Mouse (Mus musculus): ENCODE measurements around the gene Olfr467. TPM values are rescaled to one million over a fixed set of nuclear protein-coding genes. Genes with fewer than 3 reads are reported as not detected.
"Not testable (repeated sequence)": the region's sequence is repeated elsewhere in the genome, so short reads cannot be mapped to it uniquely, and the experiment has no call there.

Olfr467 gene
- polyA plus RNA-seq, 1 experiment: not detected

GRCm38 (mm10) chr7:107802138-107802537 lies 9.9 kb upstream of the Olfr467 start:
- no peaks in the 10 kb centered on the region for H3K27me3 ChIP-seq (ENCODE audit: control insufficient read depth, insufficient read depth, low read length)
- H3K27ac ChIP-seq (ENCODE audit: insufficient read depth, low read length): no peak overlapping the region
- no peaks in the 10 kb centered on the region for H3K36me3 ChIP-seq (ENCODE audit: control insufficient read depth, insufficient read depth, low read length)
- no peaks in the 10 kb centered on the region for H3K4me1 ChIP-seq (ENCODE audit: control insufficient read depth, insufficient read depth, insufficient read length)
- TF ChIP-seq CTCF (IDR thresholded peaks at IDR 0.05; ENCODE audit: extremely low read depth, insufficient read depth, insufficient read length, insufficient replicate concordance) (no peak), POLR2A (IDR thresholded peaks at IDR 0.05; ENCODE audit: low read depth, low read length) (no peak)
- 53% methylated on average over 3 of the region's 3 CpGs for WGBS
- H3K4me3 ChIP-seq (ENCODE audit: extremely low read depth, insufficient read depth, insufficient read length): no peak overlapping the region
- DNase-seq (ENCODE audit: low read depth in 1 of 2, low spot score in 2 of 2): no peak

DNA sequence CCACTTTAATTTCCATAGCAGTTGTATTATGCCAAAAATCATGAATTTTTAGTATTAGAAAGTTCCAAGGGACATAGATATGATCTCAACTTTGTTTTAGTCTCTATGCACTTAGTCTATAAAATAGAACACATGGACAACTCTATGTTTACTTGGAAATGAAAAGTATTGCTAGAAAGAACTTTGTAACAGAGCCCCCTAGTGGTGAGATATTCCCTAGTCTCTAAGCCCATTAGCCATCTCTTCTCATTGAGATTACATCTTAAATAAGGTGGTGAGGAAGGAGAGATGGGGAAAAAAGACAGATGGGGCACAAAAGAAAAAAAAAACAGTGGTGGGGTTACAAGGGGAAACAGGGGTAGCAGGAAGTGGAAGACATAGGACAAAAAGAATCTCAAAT lies 7.4 kb downstream of the Olfr467 start:
- Histone ChIP-seq H3K36me3 (ENCODE audit: control insufficient read depth, insufficient read depth, low read length) (no peaks in the 10 kb centered on the region), H3K4me3 (ENCODE audit: extremely low read depth, insufficient read depth, insufficient read length) (no peak overlapping the region), H3K27me3 (ENCODE audit: control insufficient read depth, insufficient read depth, low read length) (no peaks in the 10 kb centered on the region), H3K27ac (ENCODE audit: insufficient read depth, low read length) (no peak overlapping the region), H3K4me1 (ENCODE audit: control insufficient read depth, insufficient read depth, insufficient read length) (no peaks in the 10 kb centered on the region)
- TF ChIP-seq CTCF (IDR thresholded peaks at IDR 0.05; ENCODE audit: extremely low read depth, insufficient read depth, insufficient read length, insufficient replicate concordance) (no peak), POLR2A (IDR thresholded peaks at IDR 0.05; ENCODE audit: low read depth, low read length) (no peak)
- DNase-seq (ENCODE audit: low read depth in 1 of 2, low spot score in 2 of 2): no peak

DNA sequence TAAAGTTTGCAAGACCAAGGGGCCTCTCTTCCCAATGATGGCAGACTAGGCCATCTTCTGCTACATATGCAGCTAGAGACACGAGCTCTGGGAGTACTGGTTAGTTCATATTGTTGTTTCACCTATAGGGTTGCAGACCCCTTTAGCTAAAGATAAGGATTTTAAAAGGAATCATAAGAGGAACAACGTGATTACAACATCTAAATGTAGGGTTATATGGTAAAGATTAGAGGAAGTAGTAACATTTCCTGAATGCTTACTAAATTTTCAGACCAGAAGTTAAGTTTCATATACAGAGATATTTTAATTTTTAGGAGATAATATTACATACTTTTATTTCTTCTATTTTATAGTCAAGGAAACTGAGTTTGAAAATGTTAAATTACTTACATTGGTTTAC lies 11.8 kb downstream of the Olfr467 start:
- not testable (repeated sequence) for H3K4me3 ChIP-seq (ENCODE audit: extremely low read depth, insufficient read depth, insufficient read length); DNase-seq (ENCODE audit: low read depth in 1 of 2, low spot score in 2 of 2); H3K27ac ChIP-seq (ENCODE audit: insufficient read depth, low read length); H3K36me3 ChIP-seq (ENCODE audit: control insufficient read depth, insufficient read depth, low read length); H3K27me3 ChIP-seq (ENCODE audit: control insufficient read depth, insufficient read depth, low read length); H3K4me1 ChIP-seq (ENCODE audit: control insufficient read depth, insufficient read depth, insufficient read length)
- WGBS: 12% methylated on average over 2 of the region's 2 CpGs

- not testable (repeated sequence) for H3K4me3 ChIP-seq (ENCODE audit: extremely low read depth, insufficient read depth, insufficient read length); H3K27ac ChIP-seq (ENCODE audit: insufficient read depth, low read length); DNase-seq (ENCODE audit: low read depth in 1 of 2, low spot score in 2 of 2); H3K36me3 ChIP-seq (ENCODE audit: control insufficient read depth, insufficient read depth, low read length); H3K27me3 ChIP-seq (ENCODE audit: control insufficient read depth, insufficient read depth, low read length); H3K4me1 ChIP-seq (ENCODE audit: control insufficient read depth, insufficient read depth, insufficient read length)
Observed at GRCm38 (mm10) chr7:107825441-107825840, 13.4 kb downstream of the Olfr467 start, which contains the start of gene Olfr469. Gene Olfr469 (minus strand): TSS chr7:107825541.

- 80% methylated on average over 1 of the region's 1 CpGs for WGBS
- TF ChIP-seq CTCF (IDR thresholded peaks at IDR 0.05; ENCODE audit: extremely low read depth, insufficient read depth, insufficient read length, insufficient replicate concordance) (no peak), POLR2A (IDR thresholded peaks at IDR 0.05; ENCODE audit: low read depth, low read length) (no peak)
- no peaks in the 10 kb centered on the region for H3K4me1 ChIP-seq (ENCODE audit: control insufficient read depth, insufficient read depth, insufficient read length)
- no peaks in the 10 kb centered on the region for H3K27me3 ChIP-seq (ENCODE audit: control insufficient read depth, insufficient read depth, low read length)
- no peak overlapping the region for H3K4me3 ChIP-seq (ENCODE audit: extremely low read depth, insufficient read depth, insufficient read length)
- no peaks in the 10 kb centered on the region for H3K36me3 ChIP-seq (ENCODE audit: control insufficient read depth, insufficient read depth, low read length)
- H3K27ac ChIP-seq (ENCODE audit: insufficient read depth, low read length): no peak overlapping the region
- no peak for DNase-seq (ENCODE audit: low read depth in 1 of 2, low spot score in 2 of 2)
Observed at GRCm38 (mm10) chr7:107841719-107842118, 29.7 kb downstream of the Olfr467 start.

- H3K4me3 ChIP-seq (ENCODE audit: extremely low read depth, insufficient read depth, insufficient read length); DNase-seq (ENCODE audit: low read depth in 1 of 2, low spot score in 2 of 2); H3K4me1 ChIP-seq (ENCODE audit: control insufficient read depth, insufficient read depth, insufficient read length); H3K27me3 ChIP-seq (ENCODE audit: control insufficient read depth, insufficient read depth, low read length); H3K27ac ChIP-seq (ENCODE audit: insufficient read depth, low read length); H3K36me3 ChIP-seq (ENCODE audit: control insufficient read depth, insufficient read depth, low read length): not testable (repeated sequence)
- 89% methylated on average over 1 of the region's 1 CpGs for WGBS
Observed at GRCm38 (mm10) chr7:107847390-107847789, 35.3 kb downstream of the Olfr467 start, which contains the start of gene Olfr470. Gene Olfr470 (minus strand): TSS chr7:107847490.

Other genes starting within 250 kb of the Olfr467 start
- 2.4 and 3.5 TPM in 2 replicates for gene Olfml1, start 244.8 kb upstream of the Olfr467 start, polyA plus RNA-seq (2012; rRNA removed)
- gene Ppfibp2, start 217.1 kb upstream of the Olfr467 start, polyA plus RNA-seq (2012; rRNA removed): 5.4 and 5.5 TPM in 2 replicates
- gene 5330417H12Rik, start 187.1 kb upstream of the Olfr467 start, polyA plus RNA-seq (2012; rRNA removed): not detected in 2 replicates
- gene Cyb5r2, start 54.2 kb upstream of the Olfr467 start, polyA plus RNA-seq (2012; rRNA removed): 0.08 and 0.20 TPM in 2 replicates
- gene Ovch2, start 11.1 kb upstream of the Olfr467 start, polyA plus RNA-seq (2012; rRNA removed): not detected in 2 replicates
- not detected in 2 replicates for gene Olfr469, start 13.3 kb downstream of the Olfr467 start, polyA plus RNA-seq (2012; rRNA removed)
- not detected in 2 replicates for gene Olfr470, start 35.2 kb downstream of the Olfr467 start, polyA plus RNA-seq (2012; rRNA removed)
- not detected in 2 replicates for gene Olfr472, start 85.6 kb downstream of the Olfr467 start, polyA plus RNA-seq (2012; rRNA removed)
- not detected in 2 replicates for gene Olfr473, start 118.2 kb downstream of the Olfr467 start, polyA plus RNA-seq (2012; rRNA removed)
- not detected in 2 replicates for gene Olfr474, start 142.4 kb downstream of the Olfr467 start, polyA plus RNA-seq (2012; rRNA removed)
- gene Olfr476, start 152.5 kb downstream of the Olfr467 start, polyA plus RNA-seq (2012; rRNA removed): not detected in 2 replicates
- not detected in 2 replicates for gene Olfr477, start 174.4 kb downstream of the Olfr467 start, polyA plus RNA-seq (2012; rRNA removed)
- gene Olfr478, start 221.7 kb downstream of the Olfr467 start, polyA plus RNA-seq (2012; rRNA removed): not detected in 2 replicates
- not detected in 2 replicates for gene Olfr479, start 238.4 kb downstream of the Olfr467 start, polyA plus RNA-seq (2012; rRNA removed)